Mouse (Mus musculus) MEL (cell line): ENCODE results near the gene Ntn5.

Experiments
- CTCF ChIP-seq, 3 experiments: IDR thresholded peaks in 2 of 3; conservative IDR thresholded peaks in 1 of 3; 2 replicates each; pipeline ENCODE4 v1.5.1; 2011 to 2012; ENCODE audit warnings: low read length in 3 of 3, low read depth in 2 of 3, mild to moderate bottlenecking in 2 of 3, improper control_type of control experiment in 1 of 3, inconsistent platforms in 1 of 3, mixed read lengths in 1 of 3, moderate library complexity in 1 of 3; ENCODE audit not compliant: control insufficient read depth in 1 of 3, insufficient read depth in 1 of 3, poor library complexity in 1 of 3, severe bottlenecking in 1 of 3
- EP300 ChIP-seq, 2 experiments: IDR thresholded peaks; 2 replicates each; pipeline ENCODE4 v1.6.1; 2011; ENCODE audit warnings: improper control_type of control experiment in 2 of 2, low read length in 2 of 2, low read depth in 1 of 2, mild to moderate bottlenecking in 1 of 2
- ETS1 ChIP-seq: IDR thresholded peaks from 2 replicates; pipeline ENCODE4 v1.6.1; 2012; ENCODE audit warnings: low read depth, mild to moderate bottlenecking, inconsistent platforms, low read length, improper control_type of control experiment, moderate library complexity
- HCFC1 ChIP-seq: IDR thresholded peaks from 2 replicates; pipeline ENCODE4 v1.6.1; 2012; ENCODE audit warnings: low read depth, mild to moderate bottlenecking, inconsistent platforms, low read length, improper control_type of control experiment, moderate library complexity
- MAFK ChIP-seq: IDR thresholded peaks from 2 replicates; pipeline ENCODE4 v1.6.1; 2011; ENCODE audit warnings: low read depth, mild to moderate bottlenecking, low read length, improper control_type of control experiment, borderline replicate concordance
- POLR2A ChIP-seq, 2 experiments: IDR thresholded peaks; 2 replicates each; pipeline ENCODE4 v1.6.1; 2011 to 2012; ENCODE audit warnings: low read length in 2 of 2, mild to moderate bottlenecking in 2 of 2, control low read depth in 1 of 2, improper control_type of control experiment in 1 of 2, low read depth in 1 of 2, moderate library complexity in 1 of 2; ENCODE audit not compliant: control insufficient read depth in 1 of 2, insufficient read depth in 1 of 2, poor library complexity in 1 of 2

- TF ChIP-seq POLR2A (IDR thresholded peaks at IDR 0.05; ENCODE audit: control insufficient read depth in 1 of 2, insufficient read depth in 1 of 2, low read depth in 1 of 2, low read length in 2 of 2, poor library complexity in 1 of 2) (no peak), EP300 (IDR thresholded peaks at IDR 0.05; ENCODE audit: low read depth in 1 of 2, low read length in 2 of 2) (no peak), MAFK (no peak), ETS1 (no peak), CTCF (IDR thresholded peaks at IDR 0.05 in 2 of 3, conservative IDR thresholded peaks at IDR 0.05 in 1 of 3; ENCODE audit: control insufficient read depth in 1 of 3, insufficient read depth in 1 of 3, low read depth in 2 of 3, low read length in 3 of 3, poor library complexity in 1 of 3, severe bottlenecking in 1 of 3) (no peak), HCFC1 (no peak)
Measured at GRCm38 (mm10) chr7:45642083-45642482, 41.7 kb upstream of the Ntn5 start.
